Mouse (Mus musculus) cerebellum, adult 9-11 months (tissue): ENCODE measurements at regions not wholly inside any gene's neighbourhood (a gene's known extent, or its start where the extent isn't known, plus 50 kb on each side); places are given as distances from the start of the nearest gene placed in this dataset.

Experiments
- DNase-seq: peaks from one replicate; pipeline ENCODE4 v3.0.0; 2022

GRCm38 (mm10) chr3:34219096-34219495 is 138.0 kb upstream of the Dnajc19 start:
- DNase-seq = no peak

DNA sequence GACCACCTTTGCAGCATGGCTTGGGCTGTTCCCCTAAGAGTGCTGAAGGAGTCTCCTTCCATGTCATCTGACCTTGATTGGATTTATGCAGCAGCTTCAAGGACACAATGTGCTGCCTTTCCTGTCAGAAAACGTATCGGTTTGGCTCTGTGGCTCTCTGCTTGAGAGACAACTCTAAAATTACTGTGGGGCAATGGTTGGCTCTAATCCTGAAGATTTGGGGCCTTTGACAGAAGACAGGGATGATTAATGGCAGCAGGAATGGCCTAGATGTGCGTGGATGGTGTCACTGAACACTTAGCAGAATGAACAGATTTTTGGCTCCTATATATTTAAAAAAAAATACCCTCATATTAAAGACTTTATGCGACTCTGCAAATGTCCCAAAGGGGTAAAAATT is 136.8 kb upstream of the Dnajc19 start:
- DNase-seq = no peak

GRCm38 (mm10) chr3:34214233-34214632 is 133.1 kb upstream of the Dnajc19 start:
- DNase-seq = no peak

- DNase-seq = no peak
Observed at GRCm38 (mm10) chr3:34206454-34206853, 125.3 kb upstream of the Dnajc19 start.

DNA sequence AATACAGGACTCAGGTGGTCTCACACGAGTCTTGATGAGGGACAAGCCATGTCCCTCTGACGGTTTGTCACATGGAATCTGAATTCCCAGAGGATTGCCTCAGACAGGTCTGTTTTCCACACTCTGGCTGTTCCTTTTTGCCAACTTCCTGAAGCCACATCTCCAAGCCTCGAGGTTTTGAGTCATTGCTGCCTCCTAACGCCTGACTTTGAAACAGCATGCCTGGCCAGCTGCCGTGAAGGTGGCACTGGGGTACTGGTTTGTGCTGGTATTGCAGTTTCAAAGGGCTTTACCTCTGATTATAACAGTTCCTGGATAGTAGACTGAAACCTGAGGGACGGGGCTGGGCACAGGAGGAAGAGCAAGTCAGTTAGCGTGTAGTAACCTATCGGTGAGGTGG is 117.1 kb upstream of the Dnajc19 start:
- peak; percentile 4 for DNase-seq

DNA sequence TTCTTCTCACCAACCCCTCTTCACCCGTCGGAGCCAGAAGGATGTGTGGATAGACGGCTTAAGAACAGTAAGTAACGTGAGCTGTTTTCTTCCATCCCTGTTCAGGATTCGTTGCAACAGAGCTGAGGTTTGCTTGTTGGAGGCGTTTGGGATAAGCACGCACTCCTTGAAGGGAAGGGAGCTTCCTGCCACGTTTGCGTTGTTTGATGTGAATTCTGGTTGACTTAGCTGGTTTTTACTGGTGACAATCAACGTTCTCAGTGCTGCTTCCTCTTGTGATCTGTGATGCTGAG is 116.0 kb upstream of the Dnajc19 start:
- DNase-seq = no peak

- no peak for DNase-seq
Observed at GRCm38 (mm10) chr3:34196451-34197162, 115.5 kb upstream of the Dnajc19 start.

DNA sequence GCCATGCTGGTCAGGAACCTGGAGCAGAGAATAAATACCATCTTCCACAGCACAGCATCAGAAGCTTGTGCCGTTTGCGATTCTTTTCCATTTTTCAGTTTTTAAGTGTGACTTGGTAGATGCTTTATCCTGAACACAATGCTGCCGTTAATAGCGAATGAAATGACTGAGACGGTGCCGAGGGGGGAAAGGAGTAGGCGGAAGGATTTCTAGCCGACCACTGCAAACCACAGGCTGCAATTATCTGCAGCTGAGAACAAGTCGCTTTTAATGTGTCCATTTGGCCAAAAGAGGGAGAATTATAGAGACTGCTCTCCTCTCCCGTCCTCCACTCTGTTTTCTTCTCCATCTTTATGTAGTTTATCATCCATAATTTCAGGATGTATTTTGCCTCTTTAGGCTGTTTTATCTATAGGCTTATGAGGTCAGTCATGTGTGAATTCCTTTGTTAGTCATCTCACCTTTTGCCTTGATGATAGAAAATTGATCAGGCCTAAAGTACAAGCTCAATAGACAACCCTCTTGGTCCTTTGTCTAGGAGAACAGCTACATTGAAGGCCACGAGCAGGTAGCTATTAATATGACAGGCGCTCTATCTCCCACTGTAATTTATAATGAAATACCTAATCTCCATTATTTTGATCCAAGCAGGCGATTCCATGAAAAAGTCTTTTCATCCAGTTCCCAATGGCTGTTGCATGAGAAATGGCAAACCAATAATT is 114.8 kb upstream of the Dnajc19 start:
- DNase-seq = no peak

DNA sequence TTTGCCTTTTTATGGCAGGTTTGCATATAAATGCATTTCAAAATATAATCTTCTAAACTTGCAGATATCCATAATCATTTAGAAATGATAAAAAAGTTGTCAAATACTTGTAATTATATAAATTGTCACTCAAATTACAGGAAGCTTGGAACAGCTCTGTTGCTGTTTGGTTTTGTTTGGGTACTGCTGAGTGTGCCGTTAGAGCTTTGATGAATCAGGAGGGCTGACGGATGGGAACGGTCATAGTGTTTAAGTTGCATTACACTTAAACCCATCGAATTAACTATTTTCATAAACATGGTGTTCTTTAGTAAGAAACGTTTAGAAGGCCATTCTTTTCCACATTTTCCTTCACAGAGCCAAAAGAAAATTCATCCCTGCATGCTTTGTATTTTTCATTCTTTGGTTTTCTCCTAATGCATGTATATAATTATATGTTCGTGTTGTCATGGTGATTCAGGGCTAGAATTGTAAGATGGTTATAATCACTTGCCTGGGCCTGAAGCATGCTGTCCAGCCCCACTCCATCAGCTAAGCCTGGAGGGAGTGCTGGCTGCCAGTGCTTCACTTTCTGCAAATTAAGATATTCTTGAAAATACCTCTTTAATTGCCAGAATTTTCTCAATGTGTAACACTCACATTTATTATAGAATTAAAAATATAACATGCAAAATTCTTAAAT is 92.4 kb upstream of the Dnajc19 start:
- no peak for DNase-seq

GRCm38 (mm10) chr3:34172899-34173298 is 91.8 kb upstream of the Dnajc19 start:
- no peak for DNase-seq

DNA sequence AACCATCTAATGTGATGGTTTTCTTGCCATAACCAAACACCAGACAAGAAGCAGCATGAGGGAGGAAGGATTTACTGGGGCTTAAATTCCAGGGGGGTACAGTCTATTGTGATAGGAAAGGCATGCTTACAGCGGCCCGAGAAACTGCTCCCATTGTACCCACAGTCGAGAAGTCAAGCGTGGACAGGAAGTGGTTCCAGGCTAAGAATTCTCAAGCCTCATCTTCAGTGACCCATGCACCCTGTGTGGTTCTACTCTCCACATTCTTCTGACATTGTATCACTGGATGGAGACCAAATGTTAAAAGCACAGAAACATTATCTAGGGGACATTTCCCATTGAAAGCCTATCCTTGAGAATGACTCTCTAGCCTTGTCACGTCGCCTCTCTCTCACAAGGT is 90.8 kb upstream of the Dnajc19 start:
- DNase-seq = no peak

DNA sequence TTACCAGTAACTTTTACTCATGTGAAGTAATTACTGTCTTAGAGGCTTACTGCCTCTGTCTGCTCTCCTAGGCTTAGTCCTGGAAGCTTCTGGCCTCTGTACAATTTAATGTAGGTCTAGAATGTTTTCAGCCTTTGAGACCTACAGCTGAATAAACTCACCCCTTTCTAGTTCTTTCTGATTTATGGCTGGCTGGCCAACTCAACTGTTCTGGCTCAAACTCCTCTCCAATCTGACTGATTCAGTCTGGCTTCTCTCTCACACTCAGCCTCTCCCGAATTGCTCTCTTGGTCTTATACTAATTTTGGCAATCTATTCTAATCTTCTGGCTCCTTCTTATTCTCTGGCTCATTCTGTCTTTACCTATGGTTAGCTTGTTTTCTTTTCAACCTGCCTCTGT is 87.0 kb upstream of the Dnajc19 start:
- DNase-seq = no peak

- DNase-seq = no peak
Observed at GRCm38 (mm10) chr3:34150036-34150435, 68.9 kb upstream of the Dnajc19 start.

DNA sequence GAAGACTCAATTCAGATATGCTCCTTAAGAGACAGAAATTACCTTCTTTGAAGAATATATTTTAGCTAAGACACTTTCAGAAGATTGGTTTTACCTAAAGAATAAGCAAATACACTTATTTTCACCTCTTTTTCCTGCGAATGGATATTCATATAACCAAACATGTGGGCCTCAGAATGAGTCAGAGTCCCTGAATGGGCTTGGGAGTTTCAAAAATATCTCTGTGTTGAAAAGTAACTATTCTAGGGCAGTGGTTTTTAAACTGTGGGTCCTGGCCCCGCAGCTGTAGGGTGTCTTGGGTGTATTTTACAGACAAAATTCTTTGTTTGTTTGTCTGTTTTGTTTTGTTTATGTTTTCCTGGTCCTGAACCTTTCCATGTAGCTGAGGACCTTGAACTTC is 62.5 kb upstream of the Dnajc19 start:
- no peak for DNase-seq

DNA sequence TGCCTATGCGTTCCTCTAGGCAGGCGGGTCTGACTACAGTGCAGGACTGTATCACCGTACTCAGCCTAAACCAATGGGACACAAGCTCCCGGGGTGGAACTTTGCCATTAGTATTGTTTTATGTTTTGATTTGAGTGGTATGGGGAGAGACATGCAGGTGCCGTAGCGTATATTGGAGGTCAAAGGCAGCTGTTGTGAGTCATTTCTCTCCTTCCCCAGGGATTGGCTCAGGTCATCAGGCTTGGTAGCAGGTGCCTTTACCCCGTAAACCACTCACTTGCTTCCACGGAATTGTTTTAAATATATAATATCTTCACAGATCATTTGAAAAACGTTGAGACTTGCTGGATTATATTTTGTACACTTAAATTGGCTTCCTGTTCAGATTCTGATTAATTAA is 58.1 kb upstream of the Dnajc19 start:
- no peak for DNase-seq

- no peak for DNase-seq
Observed at GRCm38 (mm10) chr3:34137984-34138383, 56.9 kb upstream of the Dnajc19 start.

DNA sequence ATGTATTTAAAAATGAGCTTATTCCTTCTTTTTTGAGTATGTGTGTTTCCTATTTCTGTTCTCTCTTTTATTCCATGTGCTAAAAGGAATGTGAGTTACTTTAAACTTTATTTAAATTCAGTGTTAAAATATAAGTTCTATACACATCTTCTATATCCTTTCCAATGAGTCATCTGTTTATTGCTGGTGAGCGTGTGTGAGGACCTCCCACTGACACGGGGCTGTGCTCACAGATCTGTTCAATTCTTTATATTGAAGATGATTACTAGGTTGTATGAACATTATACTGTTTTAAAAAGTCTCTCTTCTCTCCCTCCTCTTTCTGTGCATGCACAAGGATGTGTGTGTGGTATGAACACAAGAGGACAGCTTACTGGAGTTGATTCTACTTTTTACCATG is 55.3 kb upstream of the Dnajc19 start:
- no peak for DNase-seq
